Mouse (Mus musculus): Measurements from ENCODE around the gene Fubp3.
"Not testable (repeated sequence)": the region's sequence is repeated elsewhere in the genome, so short reads cannot be mapped to it uniquely, and the experiment has no call there.

Gene Fubp3

DNA sequence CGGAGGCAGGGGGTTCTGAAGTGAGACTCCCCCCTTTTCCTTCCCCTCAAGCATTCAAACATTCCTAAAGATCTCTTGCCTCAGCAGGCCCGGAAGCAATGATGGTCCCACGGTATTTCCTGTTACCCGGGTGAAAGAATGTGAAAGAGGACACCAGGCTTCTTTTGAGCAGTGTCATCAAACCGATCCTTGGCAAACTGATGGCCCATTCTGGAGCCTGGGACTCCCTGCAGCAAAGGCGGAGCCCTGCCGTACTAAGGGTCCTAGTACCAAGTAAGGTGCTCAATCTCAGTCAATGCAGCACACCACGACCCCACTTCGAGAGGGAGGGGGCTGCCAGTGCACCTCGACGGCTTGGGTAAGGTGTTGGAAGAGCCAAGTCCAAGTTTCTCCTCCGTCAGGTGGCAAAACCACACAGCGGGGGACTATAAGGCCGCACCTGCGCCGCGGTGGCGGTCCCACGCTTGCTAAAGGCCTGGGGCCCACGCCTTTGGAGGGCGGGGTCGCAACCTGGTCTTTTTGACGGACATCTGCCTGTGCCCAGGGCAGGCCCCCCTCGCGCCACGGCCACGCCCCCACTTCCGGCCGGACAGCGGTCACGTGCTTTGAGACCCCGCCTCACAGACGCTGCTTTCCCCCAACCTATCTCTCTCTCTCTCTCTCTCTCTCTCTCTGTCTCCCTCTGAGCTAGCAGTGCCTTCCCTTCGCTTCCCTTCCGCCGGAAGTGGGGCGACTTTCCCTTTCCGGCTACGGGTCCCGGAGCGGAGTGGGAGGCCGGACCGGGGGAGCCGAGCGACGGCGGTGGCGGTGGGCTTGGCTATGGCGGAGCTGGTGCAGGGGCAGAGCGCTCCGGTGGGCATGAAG, at the start of gene Fubp3:
Fubp3 (plus strand) TSS at position 601 of the 864 bp plus-strand sequence.
- peak; percentile 81 for DNase-seq

DNA sequence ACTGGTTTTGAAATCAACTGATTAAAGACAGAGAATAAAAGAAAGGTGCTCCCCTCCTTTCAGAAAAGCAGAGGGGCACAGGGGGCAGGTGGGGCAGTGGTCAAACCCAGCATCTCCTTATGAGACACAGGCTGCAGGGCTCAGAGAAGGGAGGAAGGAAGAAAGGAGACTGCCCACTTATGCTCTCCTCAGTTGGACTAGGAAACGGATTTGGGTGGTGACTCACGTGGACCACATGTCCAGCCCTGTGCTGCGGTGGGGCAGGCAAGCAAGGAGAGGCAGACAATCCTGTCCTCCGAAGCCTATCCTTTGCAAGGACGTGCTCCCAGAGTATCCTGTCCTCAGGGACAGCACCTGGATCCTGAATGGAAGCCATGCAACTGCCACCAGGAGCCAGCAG, 47.8 kb upstream of the Fubp3 start:
- DNase-seq, result no peak

DNA sequence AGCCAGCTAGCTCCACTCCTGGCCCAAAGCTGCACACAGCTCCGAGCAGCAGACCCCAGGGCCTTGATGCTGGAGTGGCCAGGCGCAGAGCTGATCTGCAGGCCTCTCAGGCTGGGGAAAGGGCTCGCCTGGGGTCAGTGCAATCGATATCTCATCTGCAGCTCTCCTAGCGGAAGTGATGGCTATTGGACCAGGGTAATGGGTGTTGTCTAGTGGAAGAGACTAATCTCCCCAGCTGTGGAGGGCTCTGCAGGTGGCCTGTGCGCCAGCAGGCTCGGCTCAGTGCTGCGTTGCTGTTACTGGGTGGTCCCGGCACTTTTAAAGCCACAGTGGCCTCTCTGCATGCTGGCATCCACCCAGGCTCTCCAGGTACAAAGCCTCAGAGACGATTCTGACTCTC, 46.7 kb upstream of the Fubp3 start:
- no peak for DNase-seq

DNA sequence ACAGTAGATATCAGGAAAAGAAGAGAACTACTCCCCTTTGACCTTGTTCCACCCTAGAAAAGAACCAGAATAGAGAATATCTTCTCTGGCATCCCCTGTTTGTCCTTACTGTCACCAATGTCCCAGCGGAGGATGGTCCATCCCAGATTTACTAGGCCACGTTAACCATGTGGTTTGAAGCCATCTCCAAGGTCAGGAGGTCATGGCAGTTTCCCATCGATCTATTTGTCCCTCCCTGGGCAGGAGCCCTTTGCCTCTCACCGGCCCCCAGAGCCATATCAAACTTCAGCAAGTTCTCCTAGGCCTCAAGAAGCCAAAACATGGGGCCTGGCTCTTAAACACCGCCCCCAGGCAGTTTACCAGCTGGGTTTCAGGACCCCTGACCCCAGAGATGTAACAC, 42.2 kb upstream of the Fubp3 start:
- no peak for DNase-seq

DNA sequence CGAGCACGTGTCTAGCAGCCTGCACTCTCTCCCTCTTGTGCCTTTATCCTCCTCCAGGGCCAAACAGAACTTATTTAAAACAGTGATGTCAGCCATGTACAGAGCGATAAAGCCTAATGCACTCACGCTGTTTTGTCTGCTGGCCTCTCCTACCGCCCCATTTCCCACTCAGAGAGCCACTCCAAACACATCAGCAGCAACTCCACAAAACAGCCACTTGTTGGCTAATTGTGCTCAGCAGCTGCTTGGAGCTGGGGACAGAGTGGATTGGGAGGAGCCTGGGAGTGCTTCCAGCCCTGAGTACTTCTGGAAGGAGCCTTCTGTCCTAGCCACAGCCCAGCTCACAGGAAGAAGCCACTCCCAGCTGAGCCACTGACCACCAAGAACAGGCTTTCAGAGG, 35.4 kb upstream of the Fubp3 start:
- no peak for DNase-seq

DNA sequence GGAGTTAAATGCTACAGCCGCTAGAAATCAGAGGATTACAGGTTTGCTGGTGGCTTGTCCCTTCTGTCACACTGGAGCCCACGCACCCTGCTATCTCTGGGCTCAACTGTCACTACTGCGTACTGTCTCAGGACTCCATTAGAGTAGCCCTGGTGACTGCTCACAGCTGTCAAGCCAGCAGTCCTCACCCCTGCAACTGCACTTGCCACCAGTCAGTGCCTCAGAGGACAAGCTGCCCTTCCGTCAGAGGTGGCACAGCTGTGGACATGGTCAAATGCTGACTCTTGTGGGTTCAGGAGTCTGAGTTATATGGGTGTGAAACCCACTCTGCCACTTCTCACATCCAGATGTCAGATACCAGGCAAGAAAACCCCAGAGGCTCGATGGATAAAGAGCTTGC, 33.7 kb upstream of the Fubp3 start:
- no peak for DNase-seq

DNA sequence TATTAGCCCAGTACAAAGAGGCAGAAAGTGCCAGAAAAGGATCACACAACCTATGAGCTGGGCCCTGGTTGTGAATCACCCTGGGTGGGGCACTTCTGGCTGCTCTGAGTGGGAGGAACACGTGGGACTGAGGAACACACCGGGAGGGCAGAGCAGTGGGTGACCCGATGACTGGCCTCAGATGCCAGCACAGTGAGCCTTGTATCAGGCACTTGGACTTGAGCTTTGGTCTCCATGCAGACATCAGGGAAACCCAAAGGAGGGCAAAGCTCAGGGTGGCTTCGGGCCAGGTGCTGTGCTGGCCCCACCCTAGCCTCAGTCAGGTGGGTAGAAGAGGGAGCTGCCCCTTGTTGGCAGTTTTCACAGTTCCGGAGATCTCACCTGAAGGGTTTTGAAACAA, 30.9 kb upstream of the Fubp3 start:
- DNase-seq, result no peak

DNA sequence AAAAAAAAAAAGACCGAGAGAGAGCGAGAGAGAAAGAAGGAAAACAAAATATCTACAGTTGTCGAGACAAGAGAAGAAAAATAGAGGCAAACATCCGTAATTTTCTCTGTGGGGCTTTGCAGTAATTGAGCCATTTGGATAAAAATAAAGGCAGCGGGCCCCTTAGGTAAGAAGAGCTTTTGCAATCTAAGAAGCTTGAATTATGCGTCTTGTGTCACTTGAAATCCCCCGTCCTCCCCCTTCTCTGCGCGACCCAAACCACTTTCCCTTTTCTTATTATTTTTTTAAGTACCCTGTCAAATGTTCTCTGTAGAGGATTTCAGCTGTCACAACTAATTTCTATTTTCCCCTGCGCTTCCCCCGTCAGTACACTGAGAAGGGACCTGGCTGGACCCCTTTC, 24.7 kb upstream of the Fubp3 start:
- DNase-seq, result no peak

DNA sequence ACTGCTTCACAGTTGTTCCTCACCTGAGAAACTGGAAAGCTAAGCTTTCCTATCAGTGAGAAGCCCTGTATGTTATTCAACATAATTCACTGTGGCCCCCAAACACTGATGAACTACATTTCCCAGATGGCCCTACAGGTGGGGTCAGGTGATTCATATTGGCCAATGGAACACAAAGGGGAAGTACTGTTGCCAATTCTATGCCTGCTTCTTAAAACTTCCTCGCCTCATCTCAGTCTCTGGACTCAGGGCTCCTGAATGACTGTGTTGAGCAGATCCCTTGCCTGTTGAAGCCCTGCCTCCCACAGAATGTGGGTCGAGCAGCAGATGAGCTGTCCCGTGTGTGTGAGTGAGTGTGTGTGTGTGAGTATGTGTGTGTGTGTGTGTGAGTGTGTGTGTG, 21.9 kb upstream of the Fubp3 start:
- no peak for DNase-seq

DNA sequence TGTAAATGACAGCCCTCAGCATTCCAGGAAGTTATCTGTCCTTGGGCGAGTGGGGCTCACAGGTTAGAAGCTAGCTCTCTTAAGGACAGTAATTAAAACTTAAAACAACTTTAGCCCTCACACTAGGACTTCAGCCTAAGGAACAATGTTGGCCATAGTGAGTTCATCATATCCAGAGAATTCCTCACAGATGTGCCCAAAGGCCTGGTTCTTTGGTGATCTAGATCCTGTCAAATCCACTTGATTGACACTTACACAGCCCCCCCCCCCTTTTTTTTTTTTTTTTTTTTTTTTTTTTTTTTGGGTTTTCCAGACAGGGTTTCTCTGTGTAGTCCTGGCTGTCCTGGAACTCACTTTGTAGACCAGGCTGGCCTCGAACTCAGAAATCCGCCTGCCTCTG, 21.1 kb upstream of the Fubp3 start:
- not testable (repeated sequence) for DNase-seq

DNA sequence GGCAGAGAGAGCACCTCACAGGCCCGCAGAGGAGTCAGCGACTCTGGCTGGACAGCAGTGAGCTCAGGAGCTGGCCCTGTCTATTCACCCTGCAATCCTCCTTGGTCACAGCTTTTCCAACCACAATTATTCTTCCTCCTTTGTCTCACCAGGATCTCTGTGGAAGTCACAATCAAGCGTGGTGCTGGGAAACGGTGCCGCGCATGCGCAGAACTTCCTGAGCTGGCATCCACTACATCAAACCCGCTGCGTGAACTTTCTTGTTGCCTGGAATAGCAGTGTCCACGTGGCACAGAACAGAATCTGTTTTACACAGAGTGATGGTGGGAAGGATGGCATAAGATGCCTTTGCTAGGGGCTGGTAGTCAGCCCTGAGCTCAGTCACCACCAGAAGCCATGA, 20.5 kb upstream of the Fubp3 start:
- DNase-seq, result no peak

DNA sequence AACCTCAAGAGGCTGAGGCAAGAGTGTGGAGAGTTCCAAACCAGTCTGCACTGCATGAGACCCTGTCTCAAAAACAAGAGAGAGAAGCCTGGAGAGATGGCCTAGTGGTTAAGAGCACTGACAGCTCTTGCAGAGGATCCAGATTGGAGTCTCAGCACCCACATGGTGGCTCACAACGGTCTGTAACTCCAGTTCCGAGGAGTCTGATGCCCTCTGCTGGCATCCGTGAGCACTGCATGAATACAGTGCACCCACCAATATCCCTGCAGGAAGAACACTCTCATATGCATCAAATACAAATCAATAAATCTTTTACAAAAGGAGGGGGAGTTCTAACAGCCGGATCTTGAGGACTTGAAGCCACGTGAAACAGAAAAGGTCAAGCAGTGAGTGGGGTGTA, 17.8 kb upstream of the Fubp3 start:
- no peak for DNase-seq

DNA sequence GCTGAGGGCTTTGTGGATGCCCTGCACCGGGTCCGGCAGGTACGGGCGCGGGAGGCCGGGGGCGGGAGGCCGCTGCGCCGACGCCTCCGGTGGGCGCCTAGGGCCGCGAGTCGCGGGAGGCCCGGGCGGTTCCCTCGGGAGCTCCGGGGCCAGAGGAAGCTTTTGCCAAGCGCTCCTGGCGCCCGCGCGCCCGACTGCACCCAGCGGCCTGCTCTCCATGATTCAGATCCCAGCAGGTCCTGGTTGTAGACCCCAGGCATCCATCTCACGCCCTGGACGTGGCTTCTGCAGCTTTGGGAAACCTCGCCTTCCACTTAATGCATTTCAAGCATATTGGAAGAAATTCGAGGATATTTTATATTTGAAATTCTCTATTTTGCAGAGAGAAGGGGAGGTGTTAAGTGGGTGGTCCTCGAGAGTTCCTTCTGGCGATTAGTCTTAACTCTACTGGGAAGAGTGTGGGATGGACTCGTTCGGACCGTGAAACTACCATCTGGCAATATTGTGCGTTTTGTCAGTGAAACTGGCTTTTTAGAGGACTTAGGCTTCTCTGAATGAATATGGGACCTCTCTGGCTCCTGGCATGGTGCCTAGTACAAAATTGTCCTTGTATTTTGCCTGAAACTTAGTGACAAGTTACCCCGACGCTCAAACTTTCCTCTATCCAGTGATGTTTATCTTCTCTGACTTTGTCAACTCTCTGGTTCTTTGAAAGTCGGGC, 624 bp downstream of the Fubp3 start:
- no peak for DNase-seq

DNA sequence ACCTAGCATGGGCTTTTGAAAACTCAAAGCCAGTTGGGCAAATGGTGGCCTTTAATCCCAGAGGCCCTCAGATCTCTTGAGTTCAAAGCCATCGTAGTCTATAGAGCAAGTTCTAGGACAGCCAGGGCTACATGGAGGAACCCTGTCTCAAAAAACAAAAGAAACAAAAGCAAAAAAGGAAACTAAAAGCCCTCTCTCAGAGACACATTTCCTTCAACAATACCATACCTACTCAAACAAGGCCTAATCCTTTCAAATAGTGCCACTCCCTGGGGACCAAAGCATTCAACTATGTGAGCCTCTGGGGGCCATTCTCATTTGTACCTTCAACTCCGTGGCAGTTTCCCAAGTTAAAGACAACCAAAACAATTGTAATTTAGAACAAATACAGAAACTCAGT, 9.2 kb downstream of the Fubp3 start:
- no peak for DNase-seq

DNA sequence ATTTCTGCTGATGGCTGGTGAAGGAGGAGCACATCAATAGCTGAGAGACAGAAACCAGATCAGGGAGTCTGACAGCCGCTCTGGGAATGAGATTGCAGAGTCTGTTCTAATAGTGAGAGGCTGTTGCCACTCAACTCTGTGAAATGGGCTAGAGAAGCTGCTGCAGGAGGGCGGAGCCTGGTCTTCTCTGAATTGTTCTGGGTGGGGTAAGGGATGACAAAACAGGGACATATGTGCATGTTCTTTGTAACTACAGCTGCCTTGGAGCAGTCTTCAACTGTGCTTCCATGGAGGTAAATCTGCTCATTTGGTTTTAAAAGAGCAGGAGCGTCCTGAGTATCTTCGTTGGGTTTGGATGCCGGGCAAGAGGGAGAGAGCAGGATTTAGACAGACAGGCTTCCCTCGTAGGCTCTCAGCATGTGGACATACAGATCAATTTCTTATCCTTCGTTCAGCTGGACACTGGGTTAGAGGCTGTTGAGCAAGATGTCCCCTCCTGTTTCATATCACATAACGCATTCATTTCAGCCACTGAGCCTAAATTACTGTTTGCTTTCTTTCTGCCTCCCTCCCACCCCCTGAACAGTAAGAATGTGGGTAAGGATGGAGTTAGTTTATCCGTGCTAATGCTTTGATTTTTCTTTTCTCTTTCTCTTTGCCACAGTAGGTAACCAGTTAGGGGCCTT, 19.5 kb downstream of the Fubp3 start:
- DNase-seq, result no peak

DNA sequence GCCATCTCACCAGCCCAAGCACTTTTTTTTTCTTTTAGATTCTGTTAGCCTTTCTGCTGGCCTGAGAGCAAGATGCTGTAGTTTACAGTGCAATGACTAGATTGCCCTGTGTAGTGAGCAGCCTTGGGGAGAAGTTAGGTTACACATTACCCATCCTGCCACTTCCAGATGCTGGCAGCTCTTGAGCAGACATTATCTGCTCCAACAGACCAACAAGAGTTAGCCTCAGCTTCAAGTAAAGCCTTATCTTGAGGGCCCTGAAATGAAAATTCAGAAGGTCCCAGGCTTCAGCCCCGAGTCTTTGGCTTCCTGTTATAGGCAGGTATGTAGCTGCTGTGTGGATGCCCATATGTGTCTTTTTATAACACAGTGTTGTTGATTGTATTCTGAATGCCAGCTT, 35.1 kb downstream of the Fubp3 start:
- DNase-seq, result no peak

DNA sequence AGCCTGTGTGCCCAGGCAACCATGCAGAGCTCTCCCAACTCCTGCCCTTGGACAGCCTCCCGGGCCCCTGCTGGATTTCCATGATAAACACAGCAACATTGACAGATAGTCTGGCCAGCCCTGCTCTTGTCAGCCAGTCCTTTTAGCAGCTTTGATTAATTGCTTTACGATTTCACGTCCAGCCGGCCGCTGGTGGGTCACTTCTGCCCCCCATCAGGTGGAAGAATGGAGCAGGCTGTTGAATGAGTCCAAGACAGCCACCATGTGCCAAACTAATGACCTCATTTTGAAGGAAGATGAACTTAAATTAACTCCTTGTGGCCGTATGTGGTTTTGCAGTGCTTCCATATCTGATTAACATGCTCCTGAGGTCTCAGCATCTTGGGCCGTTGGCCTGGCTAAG, 37.4 kb downstream of the Fubp3 start:
- no peak for DNase-seq

DNA sequence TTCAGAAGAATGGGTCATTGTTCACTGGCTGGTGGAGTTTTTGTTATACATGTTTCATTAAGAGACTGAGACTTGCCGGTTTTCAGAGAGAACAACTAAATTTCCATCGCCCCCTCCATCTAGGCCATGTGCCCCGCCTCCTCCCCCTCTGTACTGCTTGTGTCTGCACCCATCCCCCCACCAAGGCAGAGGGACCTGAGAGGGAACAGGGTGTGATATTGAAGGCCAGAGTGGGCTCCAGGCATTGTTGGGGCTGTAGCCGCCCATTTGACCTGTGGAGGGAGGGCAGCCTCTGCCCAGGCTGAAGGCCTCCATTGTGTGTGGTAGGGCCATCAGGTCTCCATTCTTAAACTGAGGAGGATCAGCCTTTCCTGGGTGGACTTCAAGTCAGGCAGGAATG, 38.5 kb downstream of the Fubp3 start:
- DNase-seq, result no peak

DNA sequence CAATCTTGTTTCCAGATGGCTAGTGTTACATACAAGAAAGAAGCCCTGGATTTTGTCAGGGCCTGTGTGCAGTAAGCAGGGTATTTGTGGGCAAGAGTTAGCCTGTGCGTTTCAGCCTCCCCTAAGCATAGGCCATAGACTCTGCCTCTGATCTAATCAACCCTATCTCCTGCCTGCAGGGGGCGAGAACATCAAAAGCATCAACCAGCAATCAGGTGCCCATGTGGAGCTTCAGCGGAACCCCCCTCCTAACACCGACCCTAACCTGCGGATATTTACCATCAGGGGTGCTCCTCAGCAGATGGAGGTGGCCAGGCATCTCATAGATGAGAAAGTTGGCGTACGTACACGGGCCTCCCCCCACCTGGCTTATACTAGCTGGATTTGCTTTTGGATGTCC, 38.9 kb downstream of the Fubp3 start:
- DNase-seq, result no peak

DNA sequence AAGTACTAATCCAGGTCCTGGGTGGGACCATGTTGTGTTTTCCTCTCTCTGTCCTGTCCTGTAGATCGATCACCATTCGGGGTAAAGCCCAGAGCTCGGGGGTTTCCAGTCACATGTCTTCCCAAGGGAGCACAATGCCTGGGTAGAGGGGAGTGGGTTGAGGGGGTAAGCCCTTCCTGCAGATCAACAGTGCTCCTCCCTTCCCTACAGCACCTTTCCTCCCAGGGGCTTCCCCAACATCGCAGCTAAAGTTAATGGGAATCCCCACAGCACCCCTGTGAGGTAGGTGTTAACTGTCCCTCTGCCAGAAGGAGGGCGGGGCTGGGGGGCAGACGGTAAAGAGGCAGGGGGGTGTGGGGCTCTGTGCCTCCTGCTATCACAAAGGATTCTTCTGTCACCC, 40.2 kb downstream of the Fubp3 start:
- DNase-seq, result no peak

DNA sequence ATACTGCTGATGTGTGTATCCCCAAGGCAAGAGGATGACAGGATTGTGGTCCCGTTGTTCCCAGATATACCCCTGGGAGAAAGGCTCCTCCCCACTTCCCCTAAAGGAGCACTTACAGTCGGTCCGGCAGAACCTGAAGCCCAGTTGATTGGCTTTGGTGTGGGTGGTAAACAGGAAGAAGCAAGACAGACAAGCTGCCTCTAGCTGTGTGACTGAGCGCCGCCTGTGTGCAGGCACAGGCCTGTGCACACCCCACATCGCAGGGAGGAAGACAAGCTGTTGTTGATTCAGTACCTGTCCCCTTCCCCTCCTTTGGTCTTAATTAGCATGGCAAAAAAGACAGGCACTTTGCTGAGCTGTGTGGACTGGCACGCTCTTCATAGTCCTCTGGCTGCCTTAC, 41.3 kb downstream of the Fubp3 start:
- DNase-seq, result no peak

DNA sequence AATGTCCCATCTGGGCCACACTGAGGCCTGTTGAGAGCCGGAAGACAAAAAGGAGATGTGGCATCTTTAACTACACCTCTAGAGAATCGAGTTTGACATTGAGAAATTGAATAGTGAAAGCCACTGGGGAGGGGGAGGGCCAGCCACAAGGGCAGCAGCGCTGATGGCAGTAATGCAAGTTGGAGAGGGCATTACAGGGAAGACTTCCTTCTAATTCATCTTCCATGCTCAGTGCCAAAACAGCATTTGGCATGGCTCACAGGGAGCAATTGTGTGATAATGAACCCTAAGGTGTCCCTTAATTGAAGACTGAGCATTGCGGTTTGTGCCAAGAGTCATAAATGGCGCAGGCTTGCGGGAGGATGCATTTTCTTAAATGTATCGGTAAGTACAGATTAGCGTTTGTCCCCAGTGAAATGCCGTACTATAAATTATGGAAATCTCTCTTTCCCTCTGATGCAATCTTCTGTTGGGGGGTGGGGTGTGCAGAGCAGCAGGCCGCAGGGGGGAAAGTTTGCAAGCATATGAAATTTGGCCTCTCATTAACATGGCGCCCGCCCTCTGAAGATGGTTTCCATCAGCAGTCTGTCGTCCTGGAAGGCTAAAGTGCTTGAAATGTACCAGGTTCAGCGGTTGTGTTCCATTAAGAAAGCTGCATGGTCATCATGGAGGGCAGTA, 46.2 kb downstream of the Fubp3 start:
- DNase-seq, result no peak

DNA sequence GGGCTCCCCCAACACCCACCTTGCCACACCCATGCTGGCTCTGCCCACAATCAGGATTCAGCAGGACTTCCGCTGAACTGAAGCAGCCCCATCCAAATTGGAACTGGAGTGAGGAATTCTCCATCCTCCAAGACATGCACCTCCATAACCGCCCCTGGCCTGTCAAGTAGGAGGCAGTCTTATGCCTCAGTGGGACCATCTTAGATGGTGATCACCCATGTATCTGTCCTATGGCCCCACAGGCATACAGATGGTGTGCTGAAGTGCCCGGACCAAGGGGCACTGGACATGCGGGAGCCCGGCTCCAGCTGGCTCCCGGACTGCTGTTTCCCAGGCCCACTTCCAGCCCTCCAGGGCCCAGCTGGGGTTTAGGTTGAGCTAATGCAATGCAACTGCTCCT, 46.8 kb downstream of the Fubp3 start:
- DNase-seq, result no peak
